ENCODE assay signal across 10 mouse cellular contexts in the genomic region with DNA sequence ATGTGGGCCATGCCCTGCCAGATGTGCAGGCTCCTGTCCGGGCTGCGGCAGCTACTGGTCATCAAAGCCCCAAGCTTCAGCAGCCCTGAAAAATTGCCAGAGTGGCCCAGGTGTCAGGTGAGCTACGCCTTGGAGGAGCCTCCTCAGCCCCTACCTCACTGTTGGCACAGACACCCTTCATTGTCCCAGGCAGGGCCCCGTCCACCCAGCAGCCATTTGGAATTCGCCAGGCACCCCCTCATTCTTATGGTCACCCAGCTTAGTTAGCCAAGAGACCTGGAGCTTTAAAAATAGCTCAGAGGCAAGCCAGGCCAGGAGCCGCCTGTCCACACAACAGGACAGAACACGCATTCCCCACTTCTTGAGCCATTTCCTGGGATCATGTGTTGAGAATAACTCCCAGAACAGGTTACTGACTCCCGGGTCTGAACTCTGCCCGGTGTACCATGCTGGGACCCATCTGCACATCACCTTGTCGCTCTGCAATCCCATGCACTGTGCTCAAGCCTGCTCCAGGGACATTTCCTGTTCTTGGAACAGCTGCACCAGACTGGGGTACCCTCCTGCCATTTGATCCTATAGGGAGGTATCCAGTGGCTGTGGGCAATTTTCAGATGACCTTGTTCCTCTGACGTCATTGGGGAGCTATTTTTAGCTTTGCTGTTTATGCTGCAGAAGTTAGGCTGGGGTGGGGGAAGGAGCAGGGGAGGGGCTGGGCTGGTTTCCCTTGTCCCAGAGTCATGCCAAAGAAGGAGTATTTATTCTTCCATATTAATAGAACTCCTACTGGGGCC. TPM values are rescaled to one million over a fixed set of nuclear protein-coding genes. Genes with fewer than 3 reads are reported as not detected.
DNase-seq lines count a peak whose midpoint lies in the region; ATAC-seq and TF ChIP-seq lines count a peak whose summit lies in the region.
"Had no signal": no experiment of that assay in that cellular context is flagged by ENCODE, and none has a peak within 500 bp of the region (broad histone marks: within the 10 kb centered on the region; RNA-seq: fewer than 3 reads in every experiment).

No protein-coding gene starts in this region.

- DNase-seq in lung, embryonic 14.5 days = peak; percentile 60
- no peak for DNase-seq in lung, adult 18-20 months
- peak; percentile 50 for DNase-seq in embryo, embryonic 10.5 days (ENCODE audit: low spot score)
- no peak for DNase-seq in midbrain, embryonic 10.5 days (ENCODE audit: low spot score)

- H3K9me3 ChIP-seq in lung, embryonic 14.5 days (ENCODE audit: low read depth, low read length) = no peaks in the 10 kb centered on the region
- H3K9me3 ChIP-seq in heart, embryonic 11.5 days (replicated peaks; ENCODE audit: control insufficient read depth, low read length) = no peaks in the 10 kb centered on the region
- no peaks in the 10 kb centered on the region for H3K9me3 ChIP-seq in midbrain, embryonic 16.5 days (replicated peaks; ENCODE audit: control insufficient read depth, low read length, poor library complexity, severe bottlenecking)
- H3K9me3 ChIP-seq in midbrain, embryonic 10.5 days (replicated peaks) = no peaks in the 10 kb centered on the region
- H3K9me3 ChIP-seq: midbrain, embryonic 15.5 days had no signal

- H3K36me3 ChIP-seq in lung, embryonic 14.5 days (ENCODE audit: insufficient read depth) = no peaks in the 10 kb centered on the region
- no peaks in the 10 kb centered on the region for H3K36me3 ChIP-seq in heart, embryonic 11.5 days (ENCODE audit: control insufficient read depth, insufficient read depth, low read length)
- no peaks in the 10 kb centered on the region for H3K36me3 ChIP-seq in macrophage (ENCODE audit: inconsistent target)
- H3K36me3 ChIP-seq in midbrain, embryonic 16.5 days (ENCODE audit: control insufficient read depth, insufficient read depth, low read length) = no peaks in the 10 kb centered on the region
- no peaks in the 10 kb centered on the region for H3K36me3 ChIP-seq in midbrain, embryonic 10.5 days
- H3K36me3 ChIP-seq: midbrain, embryonic 15.5 days had no signal

- 0 out of 2 replicates have a peak, but pooled peaks cover 6% of the 10 kb centered on the region for H3K4me1 ChIP-seq in lung, embryonic 14.5 days (ENCODE audit: insufficient read depth)
- peaks cover 31% of the 10 kb centered on the region for H3K4me1 ChIP-seq in heart, embryonic 11.5 days (ENCODE audit: control insufficient read depth, insufficient read depth, low read length)
- no peaks in the 10 kb centered on the region for H3K4me1 ChIP-seq in midbrain, embryonic 16.5 days (ENCODE audit: control insufficient read depth, insufficient read depth, low read length)
- H3K4me1 ChIP-seq in midbrain, embryonic 10.5 days = peaks cover 45% of the 10 kb centered on the region

- H3K79me2 ChIP-seq in macrophage (ENCODE audit: inconsistent target) = no peaks in the 10 kb centered on the region

- H3K9ac ChIP-seq in lung, embryonic 14.5 days = no peak overlapping the region
- no peak overlapping the region for H3K9ac ChIP-seq in heart, embryonic 11.5 days (ENCODE audit: low read depth, low read length)
- no peak overlapping the region for H3K9ac ChIP-seq in midbrain, embryonic 16.5 days (ENCODE audit: low read depth, low read length)
- H3K9ac ChIP-seq: midbrain, embryonic 15.5 days had no signal

- WGBS in lung, embryonic 14.5 days = 41% methylated on average over 11 of the region's 11 CpGs
- 34% methylated on average over 11 of the region's 11 CpGs for WGBS in heart, embryonic 11.5 days (ENCODE audit: insufficient replicate concordance)
- WGBS in macrophage (ENCODE audit: missing documents) = 86% methylated on average over 11 of the region's 11 CpGs
- 75% methylated on average over 11 of the region's 11 CpGs for WGBS in midbrain, embryonic 16.5 days
- 68% methylated on average over 11 of the region's 11 CpGs for WGBS in midbrain, embryonic 10.5 days

- peak; percentile 57 for ATAC-seq in lung, embryonic 14.5 days (ENCODE audit: insufficient read depth)
- ATAC-seq in heart, embryonic 11.5 days (replicated peaks; ENCODE audit: insufficient number of reproducible peaks, low FRiP score, low TSS enrichment) = peak; percentile 50; the same call in 1 of the 2 replicates
- ATAC-seq in erythroblast, adult 5-6 weeks (replicated peaks; ENCODE audit: low FRiP score, poor library complexity, severe bottlenecking) = no peak
- no peak for ATAC-seq in midbrain, embryonic 16.5 days
- ATAC-seq: midbrain, embryonic 15.5 days had no signal

- no peak overlapping the region for H3K4me2 ChIP-seq in lung, embryonic 14.5 days
- H3K4me2 ChIP-seq in heart, embryonic 11.5 days = peak overlapping the region; percentile 12
- no peak overlapping the region for H3K4me2 ChIP-seq in midbrain, embryonic 16.5 days (ENCODE audit: low read length)
- H3K4me2 ChIP-seq: midbrain, embryonic 15.5 days had no signal

- H3K27ac ChIP-seq in lung, embryonic 14.5 days (ENCODE audit: low read depth) = no peak overlapping the region
- H3K27ac ChIP-seq in heart, embryonic 11.5 days (ENCODE audit: low read depth, low read length) = peak overlapping the region; percentile 55
- H3K27ac ChIP-seq in macrophage = peak overlapping the region; percentile 85
- no peak overlapping the region for H3K27ac ChIP-seq in midbrain, embryonic 16.5 days (ENCODE audit: low read length)
- H3K27ac ChIP-seq in midbrain, embryonic 10.5 days (replicated peaks) = no peak overlapping the region
- H3K27ac ChIP-seq: midbrain, embryonic 15.5 days had no signal

- TF ChIP-seq CTCF in lung, embryonic 14.5 days (IDR thresholded peaks at IDR 0.05; ENCODE audit: low read depth) = no peak

- peaks cover 4% of the 10 kb centered on the region; the same call in 1 of the 2 replicates for H3K27me3 ChIP-seq in lung, embryonic 14.5 days (ENCODE audit: insufficient read depth, low read length)
- peaks cover 8% of the 10 kb centered on the region for H3K27me3 ChIP-seq in heart, embryonic 11.5 days (ENCODE audit: control insufficient read depth, insufficient read depth, low read length)
- H3K27me3 ChIP-seq in midbrain, embryonic 16.5 days (ENCODE audit: control insufficient read depth, insufficient read depth, low read depth, low read length) = no peaks in the 10 kb centered on the region
- H3K27me3 ChIP-seq in midbrain, embryonic 10.5 days (ENCODE audit: low read depth, poor library complexity, severe bottlenecking) = peaks cover 4% of the 10 kb centered on the region; the same call in 1 of the 2 replicates
- H3K27me3 ChIP-seq: midbrain, embryonic 15.5 days had no signal

- H3K4me3 ChIP-seq in lung, embryonic 14.5 days (ENCODE audit: low read depth, low read length) = no peak overlapping the region
- no peak overlapping the region for H3K4me3 ChIP-seq in heart, embryonic 11.5 days (ENCODE audit: low read depth, low read length)
- no peak overlapping the region for H3K4me3 ChIP-seq in macrophage (ENCODE audit: inconsistent target)
- no peak overlapping the region for H3K4me3 ChIP-seq in midbrain, embryonic 16.5 days (ENCODE audit: low read depth, low read length)
- no peak overlapping the region for H3K4me3 ChIP-seq in midbrain, embryonic 10.5 days
- H3K4me3 ChIP-seq: midbrain, embryonic 15.5 days had no signal

RNA-seq across cellular contexts. Expression of gene Mylk2, which starts 5.9 kb away (rescaled TPM):
- not detected in 2 replicates for polyA plus RNA-seq in lung, embryonic 14.5 days (2014; fragmentation: Nextera tagmentation; extraction: Ambion mirVana)
- not detected in 2 replicates for polyA plus RNA-seq in heart, embryonic 11.5 days (2014; fragmentation: Nextera tagmentation; extraction: Ambion mirVana)
- under 1 TPM in 3 of 26 experiments, not detected in 23; 0.16 to 0.94 (median 0.80) TPM for total RNA-seq in macrophage (2018; cell fraction: chromatin; rRNA removed)
- total RNA-seq in macrophage (2018; cell fraction: cytosol; rRNA removed) = under 1 TPM in 5 of 26 experiments, not detected in 21; 0.03 to 0.14 (median 0.04) TPM
- 1 to 10 TPM in 1 of 26 experiments, under 1 TPM in 5, not detected in 20; 0.29 to 1.1 (median 0.36) TPM for total RNA-seq in macrophage (2018; cell fraction: nucleus; rRNA removed)
- not detected in 3 replicates for polyA plus RNA-seq in macrophage (2018)
- not detected in 2 replicates for total RNA-seq in erythroblast, adult 5-6 weeks (2015; ENCODE audit: low replicate concordance)
- not detected in 2 replicates for total RNA-seq in erythroblast, adult 5-6 weeks (2017; ENCODE audit: low replicate concordance)
- polyA plus RNA-seq in midbrain, embryonic 16.5 days (2015; fragmentation: Nextera tagmentation; extraction: Ambion mirVana) = 0.14 TPM in 1 of 2 replicates, not detected in the other
- polyA plus RNA-seq in midbrain, embryonic 10.5 days (2016; fragmentation: Nextera tagmentation; extraction: Ambion mirVana) = 0.06 and 0.07 TPM in 2 replicates
- total RNA-seq: layer of hippocampus, adult 8-10 months had no signal
- polyA plus RNA-seq: midbrain, embryonic 15.5 days had no signal

RNA-seq across cellular contexts. Expression of gene Foxs1, which starts 27.8 kb away (rescaled TPM):
- polyA plus RNA-seq in lung, embryonic 14.5 days (2014; fragmentation: Nextera tagmentation; extraction: Ambion mirVana) = 3.9 and 4.8 TPM in 2 replicates
- polyA plus RNA-seq in heart, embryonic 11.5 days (2014; fragmentation: Nextera tagmentation; extraction: Ambion mirVana) = 0.52 and 0.83 TPM in 2 replicates
- total RNA-seq in macrophage (2018; cell fraction: chromatin; rRNA removed) = not detected
- total RNA-seq in macrophage (2018; cell fraction: cytosol; rRNA removed) = under 1 TPM in 1 of 26 experiments, not detected in 25; 0.09 TPM
- under 1 TPM in 1 of 26 experiments, not detected in 25; 0.46 TPM for total RNA-seq in macrophage (2018; cell fraction: nucleus; rRNA removed)
- not detected in 3 replicates for polyA plus RNA-seq in macrophage (2018)
- total RNA-seq in erythroblast, adult 5-6 weeks (2015; ENCODE audit: low replicate concordance) = not detected in 2 replicates
- total RNA-seq in erythroblast, adult 5-6 weeks (2017; ENCODE audit: low replicate concordance) = not detected in 2 replicates
- polyA plus RNA-seq in midbrain, embryonic 16.5 days (2015; fragmentation: Nextera tagmentation; extraction: Ambion mirVana) = 4.0 and 4.3 TPM in 2 replicates
- polyA plus RNA-seq in midbrain, embryonic 10.5 days (2016; fragmentation: Nextera tagmentation; extraction: Ambion mirVana) = 0.58 and 1.5 TPM in 2 replicates

RNA-seq across cellular contexts. Expression of gene Dusp15, which starts 46.3 kb away (rescaled TPM):
- 0.14 TPM in 1 of 2 replicates, not detected in the other for polyA plus RNA-seq in lung, embryonic 14.5 days (2014; fragmentation: Nextera tagmentation; extraction: Ambion mirVana)
- 0.07 TPM in 1 of 2 replicates, not detected in the other for polyA plus RNA-seq in heart, embryonic 11.5 days (2014; fragmentation: Nextera tagmentation; extraction: Ambion mirVana)
- not detected for total RNA-seq in macrophage (2018; cell fraction: chromatin; rRNA removed)
- total RNA-seq in macrophage (2018; cell fraction: cytosol; rRNA removed) = not detected
- total RNA-seq in macrophage (2018; cell fraction: nucleus; rRNA removed) = under 1 TPM in 1 of 26 experiments, not detected in 25; 0.12 TPM
- not detected in 3 replicates for polyA plus RNA-seq in macrophage (2018)
- not detected in 2 replicates for total RNA-seq in erythroblast, adult 5-6 weeks (2015; ENCODE audit: low replicate concordance)
- 0.17 TPM in 1 of 2 replicates, not detected in the other for total RNA-seq in erythroblast, adult 5-6 weeks (2017; ENCODE audit: low replicate concordance)
- 10.6 and 13.7 TPM in 2 replicates for polyA plus RNA-seq in midbrain, embryonic 16.5 days (2015; fragmentation: Nextera tagmentation; extraction: Ambion mirVana)
- polyA plus RNA-seq in midbrain, embryonic 10.5 days (2016; fragmentation: Nextera tagmentation; extraction: Ambion mirVana) = 0.60 and 1.3 TPM in 2 replicates

RNA-seq across cellular contexts. Expression of gene Ttll9, which starts 57.1 kb away (rescaled TPM):
- polyA plus RNA-seq in lung, embryonic 14.5 days (2014; fragmentation: Nextera tagmentation; extraction: Ambion mirVana) = 0.20 and 0.59 TPM in 2 replicates
- polyA plus RNA-seq in heart, embryonic 11.5 days (2014; fragmentation: Nextera tagmentation; extraction: Ambion mirVana) = 0.76 TPM in 1 of 2 replicates, not detected in the other
- total RNA-seq in macrophage (2018; cell fraction: chromatin; rRNA removed) = not detected
- total RNA-seq in macrophage (2018; cell fraction: cytosol; rRNA removed) = under 1 TPM in 1 of 26 experiments, not detected in 25; 0.09 TPM
- under 1 TPM in 1 of 26 experiments, not detected in 25; 0.50 TPM for total RNA-seq in macrophage (2018; cell fraction: nucleus; rRNA removed)
- polyA plus RNA-seq in macrophage (2018) = not detected in 3 replicates
- 0.38 TPM in 1 of 2 replicates, not detected in the other for total RNA-seq in erythroblast, adult 5-6 weeks (2015; ENCODE audit: low replicate concordance)
- not detected in 2 replicates for total RNA-seq in erythroblast, adult 5-6 weeks (2017; ENCODE audit: low replicate concordance)
- polyA plus RNA-seq in midbrain, embryonic 16.5 days (2015; fragmentation: Nextera tagmentation; extraction: Ambion mirVana) = 6.8 and 9.2 TPM in 2 replicates
- polyA plus RNA-seq in midbrain, embryonic 10.5 days (2016; fragmentation: Nextera tagmentation; extraction: Ambion mirVana) = 1.3 and 1.4 TPM in 2 replicates

RNA-seq across cellular contexts. Expression of gene Tpx2, which starts 57.5 kb away (rescaled TPM):
- 126 and 128 TPM in 2 replicates for polyA plus RNA-seq in lung, embryonic 14.5 days (2014; fragmentation: Nextera tagmentation; extraction: Ambion mirVana)
- 81.0 and 88.3 TPM in 2 replicates for polyA plus RNA-seq in heart, embryonic 11.5 days (2014; fragmentation: Nextera tagmentation; extraction: Ambion mirVana)
- 10 to 100 TPM in 5 of 26 experiments, 1 to 10 TPM in 21; 2.1 to 18.9 (median 7.1) TPM for total RNA-seq in macrophage (2018; cell fraction: chromatin; rRNA removed)
- total RNA-seq in macrophage (2018; cell fraction: cytosol; rRNA removed) = 10 to 100 TPM in 13 of 26 experiments, 1 to 10 TPM in 13; 4.3 to 30.1 (median 10.4) TPM
- total RNA-seq in macrophage (2018; cell fraction: nucleus; rRNA removed) = 10 to 100 TPM in 12 of 26 experiments, 1 to 10 TPM in 14; 2.6 to 18.6 (median 9.8) TPM
- polyA plus RNA-seq in macrophage (2018) = 3.4 to 14.0 TPM (median 11.8 TPM) in 3 replicates
- 39.8 and 43.9 TPM in 2 replicates for total RNA-seq in erythroblast, adult 5-6 weeks (2015; ENCODE audit: low replicate concordance)
- 53.4 and 65.9 TPM in 2 replicates for total RNA-seq in erythroblast, adult 5-6 weeks (2017; ENCODE audit: low replicate concordance)
- 10.5 and 11.1 TPM in 2 replicates for polyA plus RNA-seq in midbrain, embryonic 16.5 days (2015; fragmentation: Nextera tagmentation; extraction: Ambion mirVana)
- polyA plus RNA-seq in midbrain, embryonic 10.5 days (2016; fragmentation: Nextera tagmentation; extraction: Ambion mirVana) = 153 TPM in 2 replicates

Comparison
In these comparisons a context has a peak if more than half of its experiments do, and no peak if none do; other contexts are left out.
1. DNase-seq: peak in lung, embryonic 14.5 days (single experiment) and embryo, embryonic 10.5 days (single experiment); none in lung, adult 18-20 months (0 of 2) and midbrain, embryonic 10.5 days (single experiment).
2. ATAC-seq: peak in lung, embryonic 14.5 days (single experiment) and heart, embryonic 11.5 days (single experiment); none in erythroblast, adult 5-6 weeks (single experiment) and midbrain, embryonic 16.5 days (single experiment).
3. H3K27ac ChIP-seq: peak in heart, embryonic 11.5 days (single experiment) and macrophage (single experiment); none in lung, embryonic 14.5 days (single experiment), midbrain, embryonic 16.5 days (single experiment) and midbrain, embryonic 10.5 days (single experiment).